Mouse (Mus musculus) layer of hippocampus, adult 9-11 months (tissue): ENCODE results near the gene Plekha8.

Source experiments
- DNase-seq: peaks from one replicate; pipeline ENCODE4 v3.0.0; 2022

Gene Plekha8

DNA sequence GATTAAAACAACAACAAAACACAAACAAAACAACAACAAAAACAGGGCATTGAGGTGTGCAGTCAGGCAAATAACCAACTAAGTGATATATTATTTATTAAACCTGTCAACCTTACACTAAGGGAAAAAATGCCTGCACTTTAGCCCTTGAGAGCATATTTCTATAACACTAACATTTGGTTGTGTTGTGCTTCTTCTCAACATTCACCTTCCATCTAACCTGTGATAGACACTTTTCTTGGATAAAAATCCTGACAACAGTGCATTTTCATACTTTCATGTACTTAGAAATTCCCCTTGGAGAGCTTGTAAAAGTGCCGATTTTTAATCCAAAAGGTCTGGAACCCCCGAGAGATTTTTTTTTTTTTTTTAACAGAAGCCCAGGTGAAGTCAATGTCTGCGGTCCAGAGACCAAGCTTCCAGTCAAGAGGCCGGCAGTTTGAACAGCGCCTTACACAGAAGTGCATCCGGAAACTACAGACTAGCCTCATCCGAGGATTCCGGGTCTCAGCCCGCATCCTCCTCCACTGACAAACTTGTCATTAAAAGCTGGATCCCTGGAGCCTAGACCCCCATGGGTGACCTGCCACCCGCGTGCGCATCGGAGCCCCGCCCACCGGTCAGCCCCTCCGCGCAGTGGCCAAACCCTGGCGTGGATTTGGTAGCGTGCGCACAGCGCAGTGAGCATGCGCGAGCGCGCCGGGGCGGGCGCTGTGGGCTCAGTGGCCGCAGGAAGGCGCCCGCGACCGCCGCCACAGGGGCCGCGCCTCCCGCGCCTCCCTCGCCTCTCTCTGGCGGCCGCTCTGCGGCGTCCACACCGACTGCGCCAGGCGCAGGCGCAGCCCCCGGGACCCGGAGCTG is at the start of gene Plekha8:
Plekha8 (plus strand) TSS at position 643 of the 861 bp plus-strand sequence.
- DNase-seq, result peak; percentile 92

DNA sequence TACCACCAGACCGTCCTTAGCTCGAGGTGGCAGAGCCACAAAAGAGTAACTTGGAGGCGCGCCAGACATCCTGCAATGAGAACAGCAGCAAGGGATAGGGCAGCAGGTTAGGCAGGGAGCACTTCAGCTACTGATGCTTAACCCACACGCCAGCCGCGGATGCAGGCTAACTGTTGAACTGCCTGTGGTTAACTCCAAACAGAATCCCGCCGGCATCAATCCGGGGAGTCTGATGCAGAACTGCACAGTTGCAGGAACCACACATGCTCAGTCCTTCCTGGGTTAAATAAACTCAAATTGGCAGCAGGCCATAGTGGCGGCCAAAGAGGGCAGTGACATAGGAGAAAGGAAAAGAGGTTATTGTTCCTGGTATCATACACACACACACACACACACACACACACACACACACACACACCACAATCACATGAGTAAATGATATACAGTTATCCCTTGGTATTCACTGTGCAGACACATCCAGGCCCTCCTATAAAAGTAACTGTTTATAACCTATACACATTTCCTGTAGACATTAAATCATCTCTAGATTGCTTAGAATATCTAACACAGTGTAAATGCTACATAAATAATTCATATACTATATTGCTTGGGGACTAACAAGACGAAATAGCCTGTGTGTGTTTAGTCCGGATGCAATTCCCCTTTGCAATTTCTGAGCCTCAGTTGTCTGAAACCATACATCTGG is 46.4 kb upstream of the Plekha8 start:
- DNase-seq, result no peak

GRCm38 (mm10) chr6:54549311-54549710 is 45.6 kb upstream of the Plekha8 start:
- no peak for DNase-seq

GRCm38 (mm10) chr6:54550801-54551323 is 44.0 kb upstream of the Plekha8 start:
- DNase-seq, result no peak

DNA sequence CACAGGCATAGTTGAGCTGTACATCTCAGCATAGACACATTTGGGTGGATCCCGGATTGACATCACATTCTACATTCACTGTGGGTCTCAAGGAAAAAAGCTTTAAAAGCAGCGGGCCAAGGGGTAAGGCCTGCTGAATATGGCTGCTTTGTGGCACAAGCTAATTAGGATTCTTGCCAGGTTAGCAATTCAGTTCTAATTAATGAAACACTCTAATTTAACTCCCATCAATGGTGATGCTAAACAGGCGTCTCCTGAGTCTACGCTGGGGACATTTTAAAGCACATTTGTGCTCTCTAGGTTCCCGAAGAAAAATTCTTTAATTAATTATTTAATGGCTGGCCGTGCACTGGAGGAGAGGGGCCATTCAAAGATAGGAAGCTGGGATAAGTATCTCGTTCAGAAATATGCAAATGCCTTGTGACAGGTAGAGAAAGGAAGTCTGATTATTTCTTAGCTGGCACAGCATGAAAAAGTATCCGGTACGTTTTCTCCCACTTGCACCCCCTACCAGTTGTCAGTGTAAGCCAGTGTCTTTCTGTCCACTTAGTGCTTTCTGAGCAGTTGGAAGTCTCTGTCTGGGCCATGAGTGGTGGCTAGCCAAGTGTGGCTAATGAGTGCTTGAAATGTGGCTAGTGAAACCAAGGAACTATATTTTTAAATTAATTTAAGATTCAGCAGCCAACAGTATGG is 42.0 kb upstream of the Plekha8 start:
- no peak for DNase-seq

DNA sequence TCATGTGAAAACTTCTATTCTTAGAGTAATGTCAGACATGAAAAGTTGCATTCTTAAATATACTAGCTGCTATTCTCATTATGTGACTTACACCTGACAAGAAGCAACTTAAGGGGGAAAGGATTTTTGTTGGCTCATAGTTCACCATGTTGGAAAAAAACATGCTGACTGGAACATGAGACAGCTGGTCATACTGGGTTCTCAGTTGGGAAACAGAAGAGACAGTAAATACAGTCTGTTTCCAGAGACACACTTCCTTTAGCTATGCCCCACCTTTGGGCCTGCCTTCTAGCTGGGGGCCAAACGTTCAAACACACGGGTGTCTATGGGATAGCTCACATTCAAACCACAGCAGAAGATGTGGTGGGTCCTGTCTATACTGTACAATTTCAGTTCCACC is 41.3 kb upstream of the Plekha8 start:
- DNase-seq, result no peak

- no peak for DNase-seq
These were observed 40.4 kb upstream of the Plekha8 start for GRCm38 (mm10) chr6:54554341-54555110.

- DNase-seq, result no peak
These were observed 39.1 kb upstream of the Plekha8 start for GRCm38 (mm10) chr6:54555816-54556215.

- no peak for DNase-seq
These were observed 37.2 kb upstream of the Plekha8 start for GRCm38 (mm10) chr6:54557671-54558070.

DNA sequence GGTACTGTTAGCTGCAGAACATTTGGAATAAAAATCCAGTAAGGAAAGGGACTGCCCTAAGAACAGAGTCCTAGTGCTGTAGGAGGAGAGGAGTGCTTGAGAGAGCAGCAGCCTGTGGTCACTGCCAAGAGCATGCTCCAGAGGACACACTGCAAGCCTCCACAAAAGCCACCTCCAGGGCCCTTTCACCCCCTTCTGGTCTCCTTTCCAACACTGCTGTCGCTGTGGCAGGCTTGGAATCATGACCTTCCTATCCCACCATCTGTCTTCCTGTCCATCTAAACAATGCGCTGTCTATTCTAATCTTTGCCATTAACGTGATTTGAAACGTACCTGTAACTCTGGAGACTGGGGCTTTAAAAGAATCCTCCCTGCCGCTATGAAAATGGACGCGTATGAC is 36.4 kb upstream of the Plekha8 start:
- no peak for DNase-seq

DNA sequence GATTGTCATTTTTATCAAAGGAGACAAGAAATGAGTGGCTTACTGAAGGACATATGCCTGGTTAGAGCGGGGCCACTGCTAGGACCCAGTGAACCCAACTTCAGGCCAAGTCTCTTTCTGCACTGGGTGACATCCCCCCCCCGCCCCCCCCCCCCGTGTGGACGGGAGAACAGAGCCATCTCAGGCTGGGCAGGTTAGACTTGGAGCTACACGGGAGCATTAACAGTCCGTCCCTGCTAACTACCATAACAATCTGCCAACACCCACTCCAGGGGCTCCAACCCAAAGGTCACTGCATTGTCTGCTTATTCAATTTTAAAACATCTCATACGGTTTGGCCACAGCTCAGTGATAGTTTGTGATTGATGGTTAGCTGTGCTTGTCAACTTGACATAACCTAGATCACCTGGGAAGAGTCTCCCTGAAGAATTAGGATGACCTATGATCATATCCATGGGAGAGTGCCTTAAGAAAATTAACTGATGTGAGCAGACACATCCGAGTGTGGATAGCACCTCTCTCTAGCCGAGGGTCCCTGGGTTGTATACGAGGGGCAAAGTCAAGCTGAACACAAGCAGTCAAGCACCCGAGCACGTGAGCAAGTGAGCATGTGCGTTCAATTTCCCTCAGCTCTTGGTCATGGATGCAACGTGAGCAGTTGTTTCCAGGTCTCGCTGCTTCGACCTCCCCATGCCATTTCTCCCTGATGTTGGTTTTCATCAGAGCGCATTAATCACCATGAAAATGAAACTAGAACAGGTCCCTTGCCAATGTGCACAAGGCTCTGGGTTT is 32.7 kb upstream of the Plekha8 start:
- no peak for DNase-seq

GRCm38 (mm10) chr6:54563561-54563960 is 31.4 kb upstream of the Plekha8 start:
- DNase-seq, result no peak

DNA sequence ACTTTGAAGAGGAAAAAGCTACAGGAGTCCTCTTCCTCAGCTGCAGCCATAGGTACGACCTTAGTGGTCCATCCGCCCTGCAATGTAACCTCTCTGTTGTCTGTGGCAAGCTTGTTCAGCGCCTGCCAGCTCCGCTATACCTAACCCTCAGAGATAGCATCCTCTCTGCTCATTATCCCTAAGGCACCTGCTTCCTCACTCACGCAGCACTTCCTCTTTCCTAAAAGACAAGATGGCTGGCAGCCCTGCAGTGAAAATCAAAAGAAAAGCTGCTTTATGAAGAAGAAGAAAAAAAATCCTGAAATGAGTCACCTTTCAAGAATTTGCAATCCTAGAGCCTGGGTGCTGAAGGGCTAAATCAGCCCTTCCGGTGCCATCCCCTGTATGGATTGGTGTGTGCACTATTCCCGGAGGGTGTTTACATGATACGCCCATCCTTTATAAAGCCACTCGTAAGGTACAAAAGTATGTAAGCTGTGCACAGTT is 30.4 kb upstream of the Plekha8 start:
- DNase-seq, result no peak

- DNase-seq, result peak; percentile 13
These were observed 29.9 kb upstream of the Plekha8 start for GRCm38 (mm10) chr6:54565012-54565411.

- peak; percentile 81 for DNase-seq
These were observed 29.0 kb upstream of the Plekha8 start, which contains the start of gene Scrn1 for GRCm38 (mm10) chr6:54565665-54566545. Scrn1 (minus strand) TSS chr6:54566489.

DNA sequence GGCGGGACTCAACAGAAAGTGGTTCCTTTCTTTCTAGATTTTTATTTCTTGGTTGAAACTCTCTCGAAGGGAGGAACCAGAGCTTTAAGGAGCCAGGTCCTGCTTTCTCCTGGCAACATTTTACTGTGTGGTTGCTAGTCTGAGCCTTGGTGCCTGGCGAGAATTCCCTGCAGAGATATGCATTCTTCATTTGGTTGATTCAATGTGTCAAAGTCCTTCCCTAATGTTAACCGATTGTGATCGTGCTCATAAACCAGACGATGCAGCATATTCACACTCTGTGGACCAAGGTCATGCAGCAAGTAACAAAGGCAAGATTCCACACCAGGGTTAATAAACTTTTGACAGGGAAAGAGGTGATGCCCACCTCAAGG is 28.4 kb upstream of the Plekha8 start:
- DNase-seq, result no peak

GRCm38 (mm10) chr6:54569776-54570175 is 25.1 kb upstream of the Plekha8 start:
- no peak for DNase-seq

- no peak for DNase-seq
These were observed 21.5 kb upstream of the Plekha8 start for GRCm38 (mm10) chr6:54573218-54573955.

DNA sequence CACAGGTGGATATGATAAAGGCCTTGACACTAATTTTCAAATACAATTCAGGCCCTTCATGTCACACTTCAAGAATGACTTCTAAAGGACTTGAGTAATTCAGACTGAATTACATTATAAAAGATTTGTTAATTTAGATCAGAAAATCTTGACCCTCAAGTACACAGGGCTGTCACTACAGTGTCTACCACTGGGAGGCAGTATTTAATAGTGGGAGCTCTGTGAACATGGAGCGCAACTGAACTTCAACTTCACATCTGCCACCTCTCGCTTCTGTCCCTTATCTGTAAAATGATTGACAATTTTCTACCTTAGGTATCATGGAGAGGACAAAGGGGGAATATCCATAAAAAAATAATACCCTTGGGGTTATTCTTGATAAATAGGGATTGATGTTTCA is 8.7 kb upstream of the Plekha8 start:
- peak; percentile 34 for DNase-seq

- no peak for DNase-seq
These were observed 8.0 kb upstream of the Plekha8 start for GRCm38 (mm10) chr6:54586911-54587310.
